Mouse (Mus musculus) midbrain, embryonic 13.5 days (tissue): ENCODE measurements around the gene Trim65. TPM values are rescaled to one million over a fixed set of nuclear protein-coding genes. Genes with fewer than 3 reads are reported as not detected.

Source experiments
- ATAC-seq: fragments of 200-750 bp; cut with Nextera tagmentation; 2 replicates; pipeline ENCODE4 v1.8.0; 2017; ENCODE audit warnings: mild to moderate bottlenecking, moderate TSS enrichment, moderate library complexity
- H3K27ac ChIP-seq: fragments of 300-500 bp; sonication (generic); 2 replicates; pipeline ENCODE4 v1.5.1; 2015; ENCODE audit warnings: inconsistent platforms, mild to moderate bottlenecking, moderate library complexity
- H3K27me3 ChIP-seq: fragments of 300-500 bp; sonication (generic); 2 replicates; pipeline ENCODE4 v1.6.1; 2015; ENCODE audit warnings: mild to moderate bottlenecking, inconsistent platforms
- H3K36me3 ChIP-seq: fragments of 300-500 bp; sonication (generic); 2 replicates; pipeline ENCODE4 v1.6.1; 2015; ENCODE audit warnings: mild to moderate bottlenecking, inconsistent platforms
- H3K4me1 ChIP-seq: fragments of 300-500 bp; sonication (generic); replicated peaks from 2 replicates; pipeline ENCODE4 v1.6.1; 2015; ENCODE audit warnings: inconsistent platforms
- H3K4me2 ChIP-seq: fragments of 300-500 bp; sonication (generic); replicated peaks from 2 replicates; pipeline ENCODE4 v1.6.1; 2015; ENCODE audit warnings: moderate library complexity, mild to moderate bottlenecking, inconsistent platforms
- H3K4me3 ChIP-seq: fragments of 300-500 bp; sonication (generic); replicated peaks from 2 replicates; pipeline ENCODE4 v1.5.1; 2015; ENCODE audit warnings: mild to moderate bottlenecking, inconsistent platforms
- H3K9ac ChIP-seq: fragments of 300-500 bp; sonication (generic); replicated peaks from 2 replicates; pipeline ENCODE4 v1.6.1; 2015; ENCODE audit warnings: mild to moderate bottlenecking, inconsistent platforms
- H3K9me3 ChIP-seq: fragments of 300-500 bp; sonication (generic); 2 replicates; pipeline ENCODE4 v1.6.1; 2016; ENCODE audit warnings: mild to moderate bottlenecking, inconsistent platforms
- WGBS: fragments of 180-500 bp; shearing (Covaris S2); methylation state at CpG from one replicate; pipeline ENCODE4 v1.1.7; 2015; 5-methylcytosine and 5-hydroxymethylcytosine counted together
- polyA plus RNA-seq: library from polyadenylated mRNA; unstranded; fragments of >200 nt; fragmentation: Nextera tagmentation; extraction: Ambion mirVana; gene quantifications from 2 replicates; pipeline ENCODE4 v1.2.1, GENCODE M21; 2015

Trim65 gene
- polyA plus RNA-seq, 1 experiment from 2014 or later = 1.8 TPM

DNA sequence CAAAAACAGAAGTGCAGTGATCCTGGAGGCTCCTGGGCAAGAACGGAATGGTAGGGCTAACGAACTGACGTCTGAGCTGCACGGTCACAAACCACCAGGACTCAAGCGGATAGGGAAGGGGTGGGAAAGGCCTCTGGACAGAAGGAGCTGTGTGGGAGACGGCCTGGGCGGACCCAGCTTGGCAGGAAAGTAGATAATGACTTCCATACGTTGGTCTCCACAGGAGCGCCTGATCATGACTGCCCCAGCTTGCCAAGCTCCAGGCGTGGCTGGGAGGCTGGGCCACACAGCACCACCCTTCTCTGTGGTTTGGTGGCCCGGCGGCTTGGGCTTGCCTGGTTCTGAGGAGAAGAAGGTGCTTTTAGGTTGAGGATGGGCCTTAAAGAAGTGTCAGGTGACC, 13.7 kb downstream of the Trim65 start:
- no peak overlapping the region for H3K9ac ChIP-seq
- WGBS = 83% methylated on average over 12 of the region's 12 CpGs
- no peaks in the 10 kb centered on the region for H3K9me3 ChIP-seq
- no peak overlapping the region for H3K27ac ChIP-seq
- no peaks in the 10 kb centered on the region for H3K36me3 ChIP-seq
- 0 out of 2 replicates have a peak, but pooled peaks cover 4% of the 10 kb centered on the region for H3K4me1 ChIP-seq
- no peak for ATAC-seq
- H3K4me2 ChIP-seq = no peak overlapping the region
- no peak overlapping the region for H3K4me3 ChIP-seq
- peaks cover 5% of the 10 kb centered on the region; the same call in 1 of the 2 replicates for H3K27me3 ChIP-seq

DNA sequence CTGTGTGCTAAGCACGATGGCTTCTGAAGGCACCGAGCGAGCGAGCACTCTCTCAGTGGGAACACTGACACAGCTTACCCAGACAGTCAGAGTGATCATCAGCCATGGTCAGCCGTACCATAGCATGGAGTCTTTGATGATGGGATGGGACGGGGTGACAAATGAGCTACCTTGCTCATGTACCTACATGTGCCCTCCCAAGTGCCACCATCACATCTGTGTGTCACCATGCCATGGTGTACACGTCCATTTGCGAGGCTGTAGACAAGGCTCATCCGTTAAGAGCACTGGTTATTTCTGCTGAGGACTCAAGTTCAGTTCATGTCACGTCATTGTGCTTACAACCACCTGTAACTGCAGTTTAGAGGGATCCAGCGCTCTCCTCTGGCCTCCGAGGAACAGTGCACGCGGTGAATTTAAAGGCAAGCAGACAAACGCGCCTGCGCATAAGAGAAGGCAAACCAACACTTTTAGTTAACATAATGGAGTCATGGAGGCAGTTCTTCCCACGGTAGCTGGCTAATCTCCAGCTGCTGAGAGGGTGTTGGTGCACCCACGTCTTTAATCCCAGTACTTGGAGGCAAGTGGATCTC, 19.2 kb downstream of the Trim65 start:
- Histone ChIP-seq H3K4me2 (no peak overlapping the region), H3K27ac (no peak overlapping the region), H3K9ac (no peak overlapping the region), H3K4me3 (no peak overlapping the region), H3K27me3 (peaks cover 60% of the 10 kb centered on the region), H3K36me3 (no peaks in the 10 kb centered on the region), H3K9me3 (no peaks in the 10 kb centered on the region), H3K4me1 (peaks cover 33% of the 10 kb centered on the region)
- no peak for ATAC-seq
- 83% methylated on average over 19 of the region's 19 CpGs for WGBS

DNA sequence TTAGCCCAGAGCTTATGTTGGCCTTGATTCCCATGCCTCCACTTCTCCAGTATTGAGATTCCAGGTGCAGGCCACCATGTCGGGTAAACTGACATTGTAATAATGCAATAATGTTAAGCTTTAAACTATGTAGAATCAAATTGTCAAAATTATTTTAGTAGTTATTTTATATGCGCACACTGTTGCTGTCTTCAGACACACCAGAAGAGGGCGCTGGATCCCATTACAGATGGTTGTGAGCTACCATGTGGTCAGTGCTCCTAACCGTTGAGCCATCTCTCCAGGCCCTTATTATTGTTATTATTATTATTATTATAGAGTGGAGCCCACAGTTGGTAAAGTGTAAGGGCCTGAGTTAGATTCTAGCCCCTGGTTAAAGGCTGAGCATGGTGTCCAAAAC, 19.9 kb downstream of the Trim65 start:
- Histone ChIP-seq H3K4me3 (no peak overlapping the region), H3K9ac (no peak overlapping the region), H3K9me3 (no peaks in the 10 kb centered on the region), H3K4me1 (peaks cover 39% of the 10 kb centered on the region), H3K36me3 (no peaks in the 10 kb centered on the region), H3K4me2 (no peak overlapping the region), H3K27ac (no peak overlapping the region), H3K27me3 (peaks cover 66% of the 10 kb centered on the region)
- WGBS = 78% methylated on average over 4 of the region's 4 CpGs
- ATAC-seq = no peak

DNA sequence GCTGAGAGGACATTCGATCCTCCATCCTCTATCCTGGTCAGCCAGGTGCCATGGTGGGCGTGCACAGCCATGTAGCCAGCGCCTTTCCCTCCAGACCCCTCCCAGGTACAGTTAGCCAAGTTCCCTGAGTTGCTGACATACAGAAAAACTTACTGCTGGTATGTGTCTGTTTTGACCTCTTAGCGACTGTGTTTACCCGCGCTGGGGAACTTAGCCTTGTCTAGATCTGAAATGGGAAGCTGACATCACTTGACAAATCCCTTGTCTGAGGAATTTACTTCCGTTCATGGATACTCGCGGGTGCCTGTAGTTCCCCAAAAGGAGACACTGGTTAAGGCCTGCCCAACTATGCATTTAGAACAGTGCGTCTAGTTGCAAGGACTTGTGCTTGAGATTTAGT, 20.4 kb downstream of the Trim65 start:
- 35% methylated on average over 10 of the region's 10 CpGs for WGBS
- no peak for ATAC-seq
- Histone ChIP-seq H3K27ac (no peak overlapping the region), H3K4me2 (peak overlapping the region; percentile 53; the same call in 1 of the 2 replicates), H3K9ac (no peak overlapping the region), H3K36me3 (no peaks in the 10 kb centered on the region), H3K27me3 (peaks cover 72% of the 10 kb centered on the region), H3K9me3 (no peaks in the 10 kb centered on the region), H3K4me1 (peaks cover 39% of the 10 kb centered on the region), H3K4me3 (peak overlapping the region; percentile 37)

DNA sequence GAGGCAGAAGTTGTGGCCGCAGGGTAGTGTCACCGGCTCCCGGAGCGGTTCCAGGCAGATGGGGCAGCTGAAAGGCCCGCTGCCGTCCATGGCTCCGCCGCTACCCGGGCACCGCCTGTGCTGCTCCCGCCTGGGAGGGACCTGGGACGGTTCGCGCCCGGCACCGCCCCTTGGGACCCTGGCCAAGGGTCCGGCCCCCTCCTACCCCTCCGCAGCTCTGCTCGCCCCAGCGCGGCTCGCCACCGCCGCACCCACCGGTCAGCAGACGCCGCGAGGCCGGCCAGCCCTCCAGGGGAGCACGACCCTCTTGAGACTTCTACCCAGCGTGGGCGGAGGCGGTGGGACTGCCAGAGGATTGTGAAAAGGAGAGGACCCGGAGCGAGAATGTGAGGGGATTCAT, 20.8 kb downstream of the Trim65 start:
- Histone ChIP-seq H3K36me3 (no peaks in the 10 kb centered on the region), H3K4me2 (peak overlapping the region; percentile 53), H3K9ac (peak overlapping the region; percentile 29; the same call in 1 of the 2 replicates), H3K27ac (no peak overlapping the region), H3K4me3 (peak overlapping the region; percentile 37), H3K4me1 (peaks cover 39% of the 10 kb centered on the region), H3K9me3 (no peaks in the 10 kb centered on the region), H3K27me3 (peaks cover 74% of the 10 kb centered on the region)
- ATAC-seq = no peak
- WGBS = 2% methylated on average over 28 of the region's 35 CpGs

DNA sequence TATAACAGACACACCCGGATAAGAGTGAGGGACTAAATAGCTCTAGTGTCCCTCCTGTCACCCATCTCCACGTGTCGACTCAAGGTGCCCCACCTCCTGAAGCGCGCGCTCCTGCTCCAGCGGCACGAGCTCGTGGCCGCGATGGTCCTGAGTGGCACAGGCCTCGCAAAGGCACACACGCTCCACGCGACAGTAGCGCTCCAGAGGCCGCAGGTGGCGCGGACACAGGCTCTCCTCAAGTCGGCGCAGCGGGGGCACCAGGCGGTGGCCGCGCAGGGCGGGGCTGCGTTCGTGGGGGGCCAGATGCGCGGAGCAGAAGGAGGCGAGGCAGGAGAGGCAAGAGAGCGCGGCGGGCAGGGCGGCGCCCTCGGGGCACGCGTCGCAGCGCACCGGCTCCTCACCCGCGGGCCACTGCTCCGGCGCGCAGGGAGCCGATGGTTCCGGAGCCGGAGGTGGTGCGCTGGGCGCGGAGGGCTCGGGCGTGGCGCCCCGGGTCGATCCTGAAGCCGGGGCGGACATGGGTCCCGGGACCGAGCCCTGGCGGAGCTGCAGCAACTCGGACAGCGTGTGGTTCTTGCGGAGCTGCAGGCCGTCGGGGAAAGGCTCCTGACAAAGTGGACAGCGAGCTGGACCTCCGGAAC, 21.4 kb downstream of the Trim65 start:
- peaks cover 74% of the 10 kb centered on the region for H3K27me3 ChIP-seq
- H3K9me3 ChIP-seq = no peaks in the 10 kb centered on the region
- H3K27ac ChIP-seq = no peak overlapping the region
- no peaks in the 10 kb centered on the region for H3K36me3 ChIP-seq
- peaks cover 40% of the 10 kb centered on the region for H3K4me1 ChIP-seq
- WGBS = 2% methylated on average over 70 of the region's 70 CpGs
- ATAC-seq = peak; percentile 30; the same call in 1 of the 2 replicates
- H3K9ac ChIP-seq = 0 out of 2 replicates have a peak overlapping the region, but pooled peaks have one; percentile 32
- peak overlapping the region; percentile 53 for H3K4me2 ChIP-seq
- H3K4me3 ChIP-seq = peak overlapping the region; percentile 37

DNA sequence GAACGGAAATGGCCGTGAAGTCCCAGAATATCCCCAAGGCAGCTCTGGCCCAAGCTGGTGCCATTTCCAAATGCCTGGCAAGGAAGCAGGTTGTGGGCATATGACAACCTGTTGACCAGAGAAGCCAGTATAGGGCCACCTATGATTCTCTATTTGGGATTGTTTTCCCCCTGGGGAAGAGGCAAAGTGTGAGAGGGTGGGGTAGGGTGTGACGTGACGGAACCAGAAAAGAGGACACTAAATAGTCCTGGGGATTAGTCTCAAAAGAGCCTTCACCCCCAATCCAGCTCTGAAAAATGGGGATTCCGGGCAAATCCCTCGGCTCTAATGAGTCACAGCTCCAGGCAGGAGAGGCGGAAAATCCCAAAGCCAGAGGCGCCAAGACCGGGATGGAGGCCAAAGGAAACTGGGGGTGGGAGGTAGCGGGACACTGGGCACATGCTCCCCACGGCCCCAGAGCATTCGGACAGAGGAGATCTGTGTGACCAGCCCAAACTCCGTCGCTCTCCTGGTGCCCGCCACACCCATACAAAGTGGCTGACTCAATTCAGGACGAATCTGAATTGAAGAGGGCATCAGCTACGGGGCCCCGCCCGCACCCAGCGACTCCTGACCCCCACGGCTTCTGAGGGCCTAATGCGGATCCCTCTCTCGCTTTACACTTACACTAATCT, 22.3 kb downstream of the Trim65 start:
- peaks cover 50% of the 10 kb centered on the region for H3K4me1 ChIP-seq
- no peak for ATAC-seq
- H3K9me3 ChIP-seq = no peaks in the 10 kb centered on the region
- peak overlapping the region; percentile 53 for H3K4me2 ChIP-seq
- no peaks in the 10 kb centered on the region for H3K36me3 ChIP-seq
- H3K9ac ChIP-seq = no peak overlapping the region; the same call in 1 of the 2 replicates
- H3K4me3 ChIP-seq = no peak overlapping the region
- H3K27ac ChIP-seq = no peak overlapping the region
- peaks cover 70% of the 10 kb centered on the region for H3K27me3 ChIP-seq
- 4% methylated on average over 23 of the region's 23 CpGs for WGBS

DNA sequence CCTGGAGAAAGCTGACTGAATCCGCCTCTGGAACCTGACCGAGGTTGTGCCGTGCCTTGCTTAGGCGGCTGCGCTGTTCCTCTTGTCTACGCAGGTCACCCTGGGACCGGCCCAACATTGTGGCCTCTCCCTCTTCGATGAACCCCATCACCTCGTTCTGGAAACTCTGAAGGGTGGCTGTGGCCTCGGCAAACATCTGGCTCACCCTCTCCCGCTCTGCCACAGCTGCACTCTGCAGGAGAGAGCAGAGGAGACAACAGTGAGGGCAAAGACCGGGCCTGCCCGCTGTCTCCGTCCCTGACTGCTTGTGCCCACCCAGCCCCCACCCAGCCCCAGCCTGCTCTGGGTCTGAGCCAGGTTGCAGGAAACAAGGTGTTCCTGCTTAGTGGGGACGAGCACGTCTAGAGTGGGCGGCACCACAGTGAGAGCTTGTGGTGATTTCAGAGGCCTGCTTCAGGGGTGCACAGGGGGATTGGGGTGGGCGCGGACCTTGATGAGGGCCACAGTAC, 23.1 kb downstream of the Trim65 start:
- H3K27me3 ChIP-seq = peaks cover 70% of the 10 kb centered on the region
- 9% methylated on average over 19 of the region's 19 CpGs for WGBS
- H3K4me2 ChIP-seq = no peak overlapping the region
- peaks cover 51% of the 10 kb centered on the region for H3K4me1 ChIP-seq
- H3K27ac ChIP-seq = no peak overlapping the region
- H3K4me3 ChIP-seq = no peak overlapping the region
- no peak overlapping the region for H3K9ac ChIP-seq
- no peak; the same call in 1 of the 2 replicates for ATAC-seq
- no peaks in the 10 kb centered on the region for H3K36me3 ChIP-seq
- H3K9me3 ChIP-seq = no peaks in the 10 kb centered on the region

DNA sequence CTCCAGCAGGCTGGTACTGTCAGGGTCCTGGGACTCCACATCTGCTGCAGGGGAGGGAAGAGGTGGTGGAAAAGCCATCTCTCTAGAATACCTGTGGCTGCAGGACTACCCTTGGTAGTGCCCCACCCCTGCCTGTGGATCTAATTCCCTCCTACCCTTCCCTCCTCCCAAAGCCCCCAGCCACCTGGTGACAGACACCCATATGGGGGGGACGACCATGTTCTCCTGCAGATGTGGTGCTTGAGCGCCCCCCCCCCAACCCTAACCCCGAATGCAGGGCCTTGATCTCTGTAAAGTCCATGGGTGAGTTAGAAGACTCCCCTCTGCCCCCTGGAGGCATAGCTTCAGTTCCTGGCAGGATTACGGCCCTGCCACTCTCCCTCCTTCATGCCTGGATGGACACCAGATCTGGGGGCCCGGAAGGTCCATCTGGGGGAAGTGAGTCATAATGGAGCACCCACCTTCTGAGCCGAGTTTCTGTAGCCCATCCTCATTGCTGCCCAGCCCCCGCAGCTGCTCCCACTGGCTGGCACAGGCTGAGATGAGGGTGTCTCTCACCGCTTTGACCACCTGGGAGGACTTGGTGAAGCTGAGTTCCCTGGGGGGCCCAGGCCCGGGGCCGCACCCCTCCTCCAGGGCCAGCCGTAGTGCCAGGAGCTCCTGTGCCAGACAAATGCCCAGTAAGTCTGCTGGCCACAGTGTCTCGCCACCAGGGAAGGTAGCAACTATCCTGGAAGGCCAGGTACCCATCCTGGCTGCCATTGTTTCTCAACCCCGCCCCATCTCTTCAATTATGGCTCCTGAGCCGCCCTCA, 23.8 kb downstream of the Trim65 start:
- Histone ChIP-seq H3K27me3 (peaks cover 69% of the 10 kb centered on the region), H3K9ac (0 out of 2 replicates have a peak overlapping the region, but pooled peaks have one; percentile 10), H3K9me3 (no peaks in the 10 kb centered on the region), H3K4me2 (no peak overlapping the region), H3K36me3 (no peaks in the 10 kb centered on the region), H3K4me3 (no peak overlapping the region), H3K4me1 (peaks cover 54% of the 10 kb centered on the region), H3K27ac (no peak overlapping the region)
- ATAC-seq = no peak
- WGBS = 14% methylated on average over 13 of the region's 14 CpGs

DNA sequence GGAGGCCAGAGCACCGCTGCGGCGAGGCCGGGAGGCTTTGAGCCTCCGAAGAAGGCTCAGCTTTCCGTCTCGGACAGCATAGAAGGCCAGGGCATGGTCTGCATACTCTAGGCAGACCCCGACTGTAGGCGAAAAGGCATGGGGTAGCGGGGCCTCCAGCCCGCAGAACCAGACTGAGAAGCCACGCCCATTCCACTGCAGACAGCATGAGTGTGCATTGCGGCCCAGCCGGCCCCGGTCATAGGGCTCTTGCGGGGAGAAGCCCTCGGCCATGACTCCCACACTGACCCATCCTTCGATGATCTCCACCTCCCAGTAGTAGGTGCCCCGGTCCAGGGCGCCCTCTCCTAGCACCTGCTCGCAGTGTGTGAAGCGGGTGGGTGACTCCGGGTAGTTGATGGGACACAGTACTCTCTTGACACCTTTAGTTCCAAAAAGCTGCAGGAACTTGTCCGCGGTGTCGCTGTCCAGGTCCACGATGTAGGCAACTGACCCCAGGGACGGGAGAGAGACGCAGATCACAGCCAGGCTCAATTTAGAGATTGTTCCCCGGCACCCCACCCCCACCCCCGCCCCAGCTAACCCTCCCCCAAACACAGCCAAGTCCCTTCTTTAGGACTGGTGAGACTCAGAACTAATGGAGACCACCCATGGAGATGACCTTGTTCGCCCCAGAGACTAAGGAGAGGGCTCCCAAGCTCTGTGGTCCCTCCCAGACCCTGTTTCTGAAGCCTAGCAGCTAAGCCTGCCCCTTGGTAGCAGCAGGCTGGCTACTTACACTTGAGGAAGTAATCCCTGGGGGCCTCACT, 24.6 kb downstream of the Trim65 start:
- 18% methylated on average over 32 of the region's 32 CpGs for WGBS
- Histone ChIP-seq H3K27ac (no peak overlapping the region), H3K9ac (no peak overlapping the region), H3K4me3 (no peak overlapping the region), H3K36me3 (no peaks in the 10 kb centered on the region), H3K4me2 (peak overlapping the region; percentile 25), H3K9me3 (no peaks in the 10 kb centered on the region), H3K27me3 (peaks cover 61% of the 10 kb centered on the region), H3K4me1 (peaks cover 59% of the 10 kb centered on the region)
- ATAC-seq = no peak

DNA sequence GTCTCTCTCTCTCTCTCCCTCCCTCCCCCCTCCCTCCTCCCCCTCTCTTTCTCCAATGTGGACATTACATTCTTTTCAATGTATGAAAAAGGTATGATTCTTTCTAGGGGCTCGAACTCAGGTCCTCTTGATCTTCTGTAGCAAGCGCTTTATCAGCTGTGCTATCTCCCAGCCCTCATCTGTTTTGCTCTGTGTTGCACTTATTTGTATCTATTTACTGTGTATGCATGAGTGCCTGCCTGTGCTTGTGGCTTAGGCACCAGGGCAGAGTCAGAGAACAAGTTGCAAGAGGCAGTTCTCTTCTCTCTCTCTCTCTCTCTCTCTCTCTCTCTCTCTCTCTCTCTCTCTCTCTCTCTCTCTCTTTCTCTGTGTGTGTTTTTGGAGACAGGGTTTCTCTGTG, 25.9 kb downstream of the Trim65 start:
- WGBS = 95% methylated on average over 2 of the region's 2 CpGs
- H3K4me1 ChIP-seq = peaks cover 57% of the 10 kb centered on the region
- ATAC-seq = no peak

More for the DNA sequence above, 25.9 kb downstream of the Trim65 start:
- Histone ChIP-seq H3K4me2 (no peak overlapping the region), H3K4me3 (no peak overlapping the region), H3K27ac (no peak overlapping the region), H3K9me3 (no peaks in the 10 kb centered on the region), H3K36me3 (no peaks in the 10 kb centered on the region), H3K9ac (no peak overlapping the region), H3K27me3 (peaks cover 48% of the 10 kb centered on the region)
